Mouse (Mus musculus) embryonic stem cell, embryonic (primary cell): ENCODE measurements at regions not wholly inside any gene's neighbourhood (a gene's known extent, or its start where the extent isn't known, plus 50 kb on each side); places are given as distances from the start of the nearest gene placed in this dataset.
"Not testable (repeated sequence)": the region's sequence is repeated elsewhere in the genome, so short reads cannot be mapped to it uniquely, and the experiment has no call there.

Experiments
- CTCF ChIA-PET, 4 experiments: fragments of 300-600 bp in 2 of 4; fragments of 350-600 bp in 2 of 4; sonication (Branson Sonifier 250); formaldehyde crosslinking; loops; one replicate each; lab custom pipeline; 2022; ENCODE audit warnings: inconsistent platforms in 2 of 4; lab: Charles Lee
- POLR2A ChIA-PET, 4 experiments: fragments of 300-600 bp in 2 of 4; fragments of 350-600 bp in 2 of 4; sonication (Branson Sonifier 250); formaldehyde crosslinking; loops; one replicate each; lab custom pipeline; 2022; ENCODE audit warnings: antibody characterized with exemption in 4 of 4, inconsistent platforms in 1 of 4; lab: Charles Lee

- ChIA-PET CTCF (no interaction called here), POLR2A (interaction anchor here in 2 of 4 experiments (2.2 to 2.4 kb wide), 2 partner anchors 9 to 58 kb away, joined by 7 to 9 read pairs; partner anchors contain the start of gene Slc1a4 (in 1 of the 2))
Observed at GRCm38 (mm10) chr11:20390622-20391021, 58.1 kb upstream of the Slc1a4 start.

GRCm38 (mm10) chr11:20393302-20393701, 60.8 kb upstream of the Slc1a4 start:
- CTCF ChIA-PET = not testable (repeated sequence)
- POLR2A ChIA-PET = interaction anchor here in 2 of 4 experiments (0.7 to 2.1 kb wide), 8 partner anchors 61 to 347 kb away, joined by 3 to 8 read pairs (median 4); partner anchors contain the start of genes Cep68 (in 1 of the 2) and Slc1a4 (in 1 of the 2)

- CTCF ChIA-PET = not testable (repeated sequence)
- POLR2A ChIA-PET = interaction anchor here in 2 of 4 experiments (0.7 to 2.1 kb wide), 7 partner anchors 61 to 346 kb away, joined by 3 to 8 read pairs (median 3); partner anchors contain the start of genes Cep68 (in 1 of the 2) and Slc1a4 (in 1 of the 2)
Observed at GRCm38 (mm10) chr11:20393807-20394206, 61.3 kb upstream of the Slc1a4 start.

- ChIA-PET CTCF (interaction anchor here in 2 of 4 experiments (0.6 to 1.9 kb wide), 5 partner anchors 59 to 276 kb away, joined by 3 to 6 read pairs (median 3); no protein-coding TSS in a partner anchor), POLR2A (interaction anchor here (0.5 to 3.2 kb wide), 33 partner anchors 9 to 283 kb away, joined by 3 to 43 read pairs (median 4); partner anchors contain the start of genes Slc1a4 (in 3 of the 4), Cep68 (in 2 of the 4), Actr2 (in 1 of the 4) and Rab1a (in 1 of the 4))
Observed at GRCm38 (mm10) chr11:20395848-20396203, 63.3 kb upstream of the Slc1a4 start.

- CTCF ChIA-PET = interaction anchor here in 2 of 4 experiments (0.6 to 1.9 kb wide), 6 partner anchors 9 to 276 kb away, joined by 3 to 6 read pairs (median 3); no protein-coding TSS in a partner anchor
- POLR2A ChIA-PET = interaction anchor here (0.5 to 3.2 kb wide), 36 partner anchors 10 to 632 kb away, joined by 3 to 43 read pairs (median 4); partner anchors contain the start of genes Slc1a4 (in 3 of the 4), Cep68 (in 2 of the 4) and Actr2 (in 1 of the 4)
Observed at GRCm38 (mm10) chr11:20396204-20396848, 63.8 kb upstream of the Slc1a4 start.

GRCm38 (mm10) chr11:20396884-20397283, 64.4 kb upstream of the Slc1a4 start:
- ChIA-PET POLR2A (interaction anchor here in 3 of 4 experiments (0.6 to 3.2 kb wide), 27 partner anchors 11 to 633 kb away, joined by 3 to 43 read pairs (median 4); partner anchors contain the start of genes Slc1a4 (in 3 of the 3), Cep68 (in 2 of the 3) and Actr2 (in 1 of the 3)), CTCF (interaction anchor here in 3 of 4 experiments (0.6 to 2.2 kb wide), 4 partner anchors 8 to 134 kb away, joined by 3 to 6 read pairs (median 5); no protein-coding TSS in a partner anchor)

- POLR2A ChIA-PET = interaction anchor here (0.6 to 3.7 kb wide), 26 partner anchors 11 to 810 kb away, joined by 3 to 62 read pairs (median 4); partner anchors contain the start of genes Slc1a4 (in 3 of the 4), Cep68 (in 2 of the 4) and Rab1a (in 2 of the 4)
- CTCF ChIA-PET = interaction anchor here (0.5 to 2.2 kb wide), 29 partner anchors 8 to 369 kb away, joined by 3 to 17 read pairs (median 4); partner anchors contain the start of genes Slc1a4 (in 2 of the 4), Cep68 (in 1 of the 4) and Rab1a (in 1 of the 4)
Observed at GRCm38 (mm10) chr11:20400302-20401234, 68.1 kb upstream of the Slc1a4 start.

- POLR2A ChIA-PET = interaction anchor here in 1 of 4 experiments (0.6 kb wide), 1 partner anchor 59 kb away, joined by 3 read pairs; no protein-coding TSS in a partner anchor
- CTCF ChIA-PET = no interaction called here
Observed at GRCm38 (mm10) chr11:20403456-20403855, 70.9 kb upstream of the Slc1a4 start.

- POLR2A ChIA-PET = interaction anchor here in 2 of 4 experiments (0.6 to 1.2 kb wide), 4 partner anchors 72 to 305 kb away, joined by 3 to 4 read pairs (median 4); partner anchors contain the start of gene Slc1a4 (in 1 of the 2)
- CTCF ChIA-PET = interaction anchor here in 1 of 4 experiments (0.7 kb wide), 1 partner anchor 8 kb away, joined by 3 read pairs; no protein-coding TSS in a partner anchor
Observed at GRCm38 (mm10) chr11:20404476-20404875, 72.0 kb upstream of the Slc1a4 start.

- ChIA-PET POLR2A (interaction anchor here in 1 of 4 experiments (1.0 kb wide), 1 partner anchor 60 kb away, joined by 3 read pairs; no protein-coding TSS in a partner anchor), CTCF (no interaction called here)
Observed at GRCm38 (mm10) chr11:20418141-20418540, 85.6 kb upstream of the Slc1a4 start.

- POLR2A ChIA-PET = interaction anchor here in 1 of 4 experiments (1.0 to 1.5 kb wide), 2 partner anchors 49 to 88 kb away, joined by 3 read pairs; partner anchors contain the start of gene Slc1a4
- CTCF ChIA-PET = no interaction called here
Observed at GRCm38 (mm10) chr11:20420876-20421275, 88.4 kb upstream of the Slc1a4 start.

GRCm38 (mm10) chr11:20436057-20436456, 103.5 kb upstream of the Slc1a4 start:
- CTCF ChIA-PET = no interaction called here
- POLR2A ChIA-PET = interaction anchor here in 1 of 4 experiments (0.7 kb wide), 1 partner anchor 78 kb away, joined by 5 read pairs; no protein-coding TSS in a partner anchor

- CTCF ChIA-PET = no interaction called here
Observed at GRCm38 (mm10) chr11:20442476-20442875, 100.6 kb upstream of the Sertad2 start.

GRCm38 (mm10) chr11:20445061-20445902, 97.8 kb upstream of the Sertad2 start:
- CTCF ChIA-PET = interaction anchor here (0.5 to 3.7 kb wide), 22 partner anchors 10 to 528 kb away, joined by 3 to 16 read pairs (median 3); partner anchors contain the start of gene Cep68 (in 1 of the 4)

More at GRCm38 (mm10) chr11:20442476-20442875, 100.6 kb upstream of the Sertad2 start:
- POLR2A ChIA-PET = no interaction called here

GRCm38 (mm10) chr11:20445903-20446264, 97.2 kb upstream of the Sertad2 start:
- CTCF ChIA-PET = interaction anchor here (0.6 to 3.7 kb wide), 10 partner anchors 9 to 527 kb away, joined by 3 to 16 read pairs (median 3); no protein-coding TSS in a partner anchor
- POLR2A ChIA-PET = interaction anchor here in 3 of 4 experiments (0.8 to 3.2 kb wide), 7 partner anchors 9 to 219 kb away, joined by 3 to 15 read pairs (median 4); no protein-coding TSS in a partner anchor

More at GRCm38 (mm10) chr11:20445061-20445902, 97.8 kb upstream of the Sertad2 start:
- POLR2A ChIA-PET = interaction anchor here in 3 of 4 experiments (0.6 to 3.2 kb wide), 25 partner anchors 10 to 913 kb away, joined by 3 to 15 read pairs (median 4); no protein-coding TSS in a partner anchor

- CTCF ChIA-PET = interaction anchor here in 1 of 4 experiments (1.2 to 1.6 kb wide), 2 partner anchors 16 to 52 kb away, joined by 3 to 4 read pairs; no protein-coding TSS in a partner anchor
- POLR2A ChIA-PET = interaction anchor here in 3 of 4 experiments (0.7 to 1.3 kb wide), 3 partner anchors 13 to 180 kb away, joined by 3 to 5 read pairs (median 4); no protein-coding TSS in a partner anchor
Observed at GRCm38 (mm10) chr11:20452901-20453300, 90.2 kb upstream of the Sertad2 start.
